ENCODE assay signal across 8 mouse cellular contexts in genomic region chr7:75807460-75808304, GRCm38 (mm10). TPM values are rescaled to one million over a fixed set of nuclear protein-coding genes. Genes with fewer than 3 reads are reported as not detected.
DNase-seq lines count a peak whose midpoint lies in the region; ATAC-seq and TF ChIP-seq lines count a peak whose summit lies in the region.

No protein-coding gene starts in this region.

- H3K36me3 ChIP-seq in MEL (ENCODE audit: control insufficient read depth in 1 of 2, insufficient read depth in 2 of 2, low read length in 2 of 2) = no peaks in the 10 kb centered on the region
- no peaks in the 10 kb centered on the region for H3K36me3 ChIP-seq in lung, postnatal 0 days (ENCODE audit: insufficient read depth, low read length)
- H3K36me3 ChIP-seq in midbrain, embryonic 16.5 days (ENCODE audit: control insufficient read depth, insufficient read depth, low read length) = no peaks in the 10 kb centered on the region

- no peaks in the 10 kb centered on the region for H3K79me2 ChIP-seq in MEL (ENCODE audit: control insufficient read depth, insufficient read depth, low read length, poor library complexity)

- no peak for TF ChIP-seq RAD21 in MEL (IDR thresholded peaks at IDR 0.05; ENCODE audit: low read depth, low read length)

- H3K27me3 ChIP-seq in MEL (ENCODE audit: control insufficient read depth in 1 of 2, insufficient read depth in 2 of 2, low read length in 2 of 2) = no peaks in the 10 kb centered on the region
- no peaks in the 10 kb centered on the region for H3K27me3 ChIP-seq in lung, postnatal 0 days (replicated peaks; ENCODE audit: insufficient read depth, low read length)
- no peaks in the 10 kb centered on the region for H3K27me3 ChIP-seq in midbrain, embryonic 16.5 days (ENCODE audit: control insufficient read depth, insufficient read depth, low read depth, low read length)

- intact Hi-C loops in left cerebral cortex, adult 2 months (cut with DNase I) = loop anchor here (5.0 kb wide), 1 partner anchor 60 kb away; no protein-coding TSS in a partner anchor
- intact Hi-C loops in left cerebral cortex, postnatal 36 days (cut with DNase I) = no loop called here

- TF ChIP-seq POLR2A in MEL (IDR thresholded peaks at IDR 0.05; ENCODE audit: control insufficient read depth in 1 of 2, insufficient read depth in 1 of 2, low read depth in 1 of 2, low read length in 2 of 2, poor library complexity in 1 of 2) = no peak

- no peak overlapping the region for H3K4me3 ChIP-seq in left cerebral cortex, adult 2 months
- H3K4me3 ChIP-seq in MEL (ENCODE audit: control insufficient read depth in 1 of 2, insufficient read depth in 1 of 2, low read depth in 2 of 2, low read length in 2 of 2) = no peak overlapping the region
- no peak overlapping the region for H3K4me3 ChIP-seq in lung, postnatal 0 days (ENCODE audit: low read depth, low read length)
- H3K4me3 ChIP-seq in midbrain, embryonic 16.5 days (ENCODE audit: low read depth, low read length) = no peak overlapping the region

- H3K9ac ChIP-seq in MEL (ENCODE audit: control insufficient read depth, low read depth, low read length, poor library complexity, severe bottlenecking) = no peak overlapping the region
- no peak overlapping the region for H3K9ac ChIP-seq in lung, postnatal 0 days (replicated peaks; ENCODE audit: low read depth)
- no peak overlapping the region for H3K9ac ChIP-seq in midbrain, embryonic 16.5 days (ENCODE audit: low read depth, low read length)

- peak; percentile 53 for TF ChIP-seq CTCF in left cerebral cortex, adult 2 months (IDR thresholded peaks at IDR 0.05)
- peak; percentile 3 to 22 (median 20); a peak in 1 of 6 replicates for TF ChIP-seq CTCF in MEL (IDR thresholded peaks at IDR 0.05 in 2 of 3, conservative IDR thresholded peaks at IDR 0.05 in 1 of 3; ENCODE audit: control insufficient read depth in 1 of 3, insufficient read depth in 1 of 3, low read depth in 2 of 3, low read length in 3 of 3, poor library complexity in 1 of 3, severe bottlenecking in 1 of 3)
- peak; percentile 49 for TF ChIP-seq CTCF in lung, postnatal 0 days (IDR thresholded peaks at IDR 0.05)

- no peak for DNase-seq in left cerebral cortex, adult 2 months (ENCODE audit: extremely low spot score in 1 of 2, low spot score in 2 of 2)
- no peak for DNase-seq in left cerebral cortex, postnatal 36 days (ENCODE audit: low spot score in 2 of 2)
- DNase-seq in MEL (ENCODE audit: low read depth, low spot score) = no peak
- peak; percentile 63 for DNase-seq in heart, postnatal 4 days
- DNase-seq in lung, postnatal 0 days (ENCODE audit: low spot score) = peak; percentile 21
- DNase-seq in spleen, postnatal 14 days (ENCODE audit: low spot score in 2 of 2) = no peak

- no peak overlapping the region for H3K4me2 ChIP-seq in lung, postnatal 0 days (replicated peaks; ENCODE audit: low read depth, low read length)
- no peak overlapping the region for H3K4me2 ChIP-seq in midbrain, embryonic 16.5 days (ENCODE audit: low read length)

- no peak for TF ChIP-seq EP300 in MEL (IDR thresholded peaks at IDR 0.05; ENCODE audit: low read depth in 1 of 2, low read length in 2 of 2)
- no peak for TF ChIP-seq EP300 in lung, postnatal 0 days (IDR thresholded peaks at IDR 0.05)

- H3K4me1 ChIP-seq in MEL (ENCODE audit: control insufficient read depth in 1 of 2, insufficient read depth in 2 of 2, low read length in 2 of 2) = no peaks in the 10 kb centered on the region
- H3K4me1 ChIP-seq in lung, postnatal 0 days (ENCODE audit: insufficient read depth, low read depth, low read length) = no peaks in the 10 kb centered on the region; the same call in 1 of the 2 replicates
- H3K4me1 ChIP-seq in midbrain, embryonic 16.5 days (ENCODE audit: control insufficient read depth, insufficient read depth, low read length) = no peaks in the 10 kb centered on the region

- H3K9me3 ChIP-seq in MEL (replicated peaks; ENCODE audit: insufficient read depth, low read length) = no peaks in the 10 kb centered on the region
- H3K9me3 ChIP-seq in lung, postnatal 0 days (ENCODE audit: low read length) = no peaks in the 10 kb centered on the region
- no peaks in the 10 kb centered on the region for H3K9me3 ChIP-seq in midbrain, embryonic 16.5 days (replicated peaks; ENCODE audit: control insufficient read depth, low read length, poor library complexity, severe bottlenecking)

- WGBS in lung, postnatal 0 days = 71% methylated on average over 17 of the region's 17 CpGs
- WGBS in midbrain, embryonic 16.5 days = 78% methylated on average over 17 of the region's 17 CpGs

- H3K27ac ChIP-seq in left cerebral cortex, adult 2 months = no peak overlapping the region
- no peak overlapping the region for H3K27ac ChIP-seq in MEL (ENCODE audit: control insufficient read depth, low read depth, low read length)
- no peak overlapping the region for H3K27ac ChIP-seq in lung, postnatal 0 days (ENCODE audit: low read length)
- H3K27ac ChIP-seq in midbrain, embryonic 16.5 days (ENCODE audit: low read length) = no peak overlapping the region

- ATAC-seq in common myeloid progenitor, adult 5-6 weeks (replicated peaks; ENCODE audit: low read depth, poor library complexity, severe bottlenecking) = 0 out of 2 replicates have a peak, but pooled peaks have one; percentile 8
- no peak; the same call in 1 of the 2 replicates for ATAC-seq in lung, postnatal 0 days
- no peak for ATAC-seq in midbrain, embryonic 16.5 days

TF ChIP-seq in MEL, 35 proteins besides CTCF, POLR2A, EP300 and RAD21:
- TF ChIP-seq TAL1 (IDR thresholded peaks at IDR 0.05; ENCODE audit: low read length) = no peak
- TF ChIP-seq KAT2A (conservative IDR thresholded peaks at IDR 0.05; ENCODE audit: low read depth, low read length) = no peak
- TF ChIP-seq TBP (IDR thresholded peaks at IDR 0.05; ENCODE audit: low read depth, low read length) = no peak
- TF ChIP-seq GATA1 (IDR thresholded peaks at IDR 0.05; ENCODE audit: low read depth, low read length) = no peak
- no peak for TF ChIP-seq TCF12 (IDR thresholded peaks at IDR 0.05; ENCODE audit: low read depth, low read length)
- TF ChIP-seq E2F4 (IDR thresholded peaks at IDR 0.05; ENCODE audit: borderline replicate concordance, low read depth, low read length) = no peak
- TF ChIP-seq CHD1 (IDR thresholded peaks at IDR 0.05; ENCODE audit: low read depth, low read length) = no peak
- TF ChIP-seq MXI1 (IDR thresholded peaks at IDR 0.05; ENCODE audit: low read depth, low read length) = no peak
- no peak for TF ChIP-seq ELF1 (IDR thresholded peaks at IDR 0.05; ENCODE audit: low read depth, low read length)
- no peak for TF ChIP-seq MYC (IDR thresholded peaks at IDR 0.05; ENCODE audit: low read depth, low read length)
- no peak for TF ChIP-seq POLR2AphosphoS5 (IDR thresholded peaks at IDR 0.05; ENCODE audit: borderline replicate concordance, low read depth, low read length)
- TF ChIP-seq MAZ (IDR thresholded peaks at IDR 0.05; ENCODE audit: low read depth, low read length) = no peak
- TF ChIP-seq ETS1 (IDR thresholded peaks at IDR 0.05; ENCODE audit: low read depth, low read length) = no peak
- TF ChIP-seq MAX (IDR thresholded peaks at IDR 0.05; ENCODE audit: low read length) = no peak
- no peak for TF ChIP-seq USF2 (IDR thresholded peaks at IDR 0.05; ENCODE audit: borderline replicate concordance in 1 of 2, insufficient read depth in 1 of 2, low read depth in 1 of 2, low read length in 2 of 2)
TF ChIP-seq in MEL: peak in this region for 0.

RNA-seq across cellular contexts. Expression of gene Klhl25, which starts 40.4 kb away (rescaled TPM):
- total RNA-seq in left cerebral cortex, adult 2 months (2021) = 1 to 10 TPM; 7.4 to 9.3 TPM
- 10 to 100 TPM in 1 of 2 experiments, 1 to 10 TPM in 1; 6.8 to 10.4 TPM for total RNA-seq in left cerebral cortex, postnatal 36 days (2021)
- total RNA-seq in MEL (2012; rRNA removed) = 7.4 and 8.0 TPM in 2 replicates
- 10 to 100 TPM in 1 of 2 experiments, not detected in 1; 11.4 TPM for polyA plus RNA-seq in MEL (2012; ENCODE audit: insufficient read depth in 1 of 2, insufficient read length in 2 of 2, low read depth in 1 of 2, low replicate concordance in 2 of 2, missing spikeins in 1 of 2)
- 6.3 and 8.3 TPM in 2 replicates for total RNA-seq in common myeloid progenitor, adult 5-6 weeks (2017)
- total RNA-seq in heart, postnatal 4 days (2021) = 10 to 100 TPM in 1 of 2 experiments, 1 to 10 TPM in 1; 9.6 to 12.2 TPM
- 13.9 and 17.7 TPM in 2 replicates for polyA plus RNA-seq in lung, postnatal 0 days (2015; fragmentation: Nextera tagmentation; extraction: Ambion mirVana)
- 25.2 and 27.1 TPM in 2 replicates for polyA plus RNA-seq in midbrain, embryonic 16.5 days (2015; fragmentation: Nextera tagmentation; extraction: Ambion mirVana)

Comparison
In these comparisons a context has a peak if more than half of its experiments do, and no peak if none do; other contexts are left out.
1. DNase-seq: peak in heart, postnatal 4 days (single experiment) and lung, postnatal 0 days (single experiment); none in left cerebral cortex, adult 2 months (0 of 2), left cerebral cortex, postnatal 36 days (0 of 2), MEL (single experiment) and spleen, postnatal 14 days (0 of 2).
2. Peak in every context shown above with its lines, with median percentiles within 50 percentile points of each other: CTCF ChIP-seq.